ENCODE assay signal across 25 mouse cellular contexts in genomic region chr5:143153756-143154155, GRCm38 (mm10). TPM values are rescaled to one million over a fixed set of nuclear protein-coding genes. Genes with fewer than 3 reads are reported as not detected.
DNase-seq lines count a peak whose midpoint lies in the region; ATAC-seq lines count a peak whose summit lies in the region.
"Had no signal": no experiment of that assay in that cellular context is flagged by ENCODE, and none has a peak within 500 bp of the region (broad histone marks: within the 10 kb centered on the region; RNA-seq: fewer than 3 reads in every experiment).

No protein-coding gene starts in this region.

- DNase-seq in kidney, adult 18-20 months: peak; percentile 12
- no peak for DNase-seq in kidney, postnatal 14 days
- peak; percentile 81 for DNase-seq in kidney, adult 9 months
- DNase-seq in kidney, postnatal 25 days: peak; percentile 18 to 50
- DNase-seq in layer of hippocampus, adult 9-11 months: no peak
- DNase-seq: adrenal gland, adult 2 months; adrenal gland, postnatal 14 days; cerebellum, adult 11 months; cerebellum, adult 2 months; cerebellum, adult 9-11 months; cerebellum, postnatal 25 days; forebrain, postnatal 0 days; gastrocnemius, adult 2 months; gastrocnemius, postnatal 14 days; heart, adult 11 months had no signal

- ATAC-seq in megakaryocyte, adult 5-6 weeks (ENCODE audit: poor library complexity, severe bottlenecking): no peak
- ATAC-seq: CD4-positive, CD25-positive, alpha-beta regulatory T cell, adult 4 months; forebrain, embryonic 14.5 days; forebrain, postnatal 0 days had no signal

RNA-seq across cellular contexts. Expression of gene Olfr718-ps1, which starts 6.4 kb away (rescaled TPM):
- not detected in 2 replicates for total RNA-seq in megakaryocyte, adult 5-6 weeks (2015)
- not detected in 2 replicates for total RNA-seq in megakaryocyte, adult 5-6 weeks (2017)
- total RNA-seq: adrenal gland, adult 2 months; adrenal gland, postnatal 14 days; forebrain, postnatal 0 days; gastrocnemius, adult 2 months; gastrocnemius, postnatal 14 days; heart, adult 8-10 months; heart, postnatal 25 days; hematopoietic stem cell, adult 5-6 weeks; MEL had no signal

RNA-seq across cellular contexts. Expression of gene Rbak, which starts 26.8 kb away (rescaled TPM):
- 3.8 and 5.1 TPM in 2 replicates for total RNA-seq in megakaryocyte, adult 5-6 weeks (2015)
- total RNA-seq in megakaryocyte, adult 5-6 weeks (2017): 6.6 and 8.7 TPM in 2 replicates

RNA-seq across cellular contexts. Expression of gene Spdye4b, which starts 27.1 kb away (rescaled TPM):
- total RNA-seq in megakaryocyte, adult 5-6 weeks (2015): not detected in 2 replicates
- total RNA-seq in megakaryocyte, adult 5-6 weeks (2017): not detected in 2 replicates
- total RNA-seq: adrenal gland, adult 2 months; adrenal gland, postnatal 14 days; adrenal gland, postnatal 4 days; common myeloid progenitor, adult 5-6 weeks; gastrocnemius, adult 2 months; gastrocnemius, postnatal 14 days; gastrocnemius, postnatal 4 days; heart, adult 8-10 months; heart, postnatal 25 days; hematopoietic stem cell, adult 5-6 weeks; MEL had no signal

RNA-seq across cellular contexts. Expression of gene Rnf216, which starts 41.0 kb away (rescaled TPM):
- 37.2 and 44.1 TPM in 2 replicates for total RNA-seq in megakaryocyte, adult 5-6 weeks (2015)
- total RNA-seq in megakaryocyte, adult 5-6 weeks (2017): 38.1 and 57.9 TPM in 2 replicates

Comparison
In these comparisons a context has a peak if more than half of its experiments do, and no peak if none do; other contexts are left out.
1. DNase-seq: peak in kidney, adult 18-20 months (single experiment), kidney, adult 9 months (single experiment) and kidney, postnatal 25 days (2 of 2); none in kidney, postnatal 14 days (single experiment) and layer of hippocampus, adult 9-11 months (single experiment).